Mouse (Mus musculus): Measurements from ENCODE around the gene Cep57l1.

Cep57l1 gene

DNA sequence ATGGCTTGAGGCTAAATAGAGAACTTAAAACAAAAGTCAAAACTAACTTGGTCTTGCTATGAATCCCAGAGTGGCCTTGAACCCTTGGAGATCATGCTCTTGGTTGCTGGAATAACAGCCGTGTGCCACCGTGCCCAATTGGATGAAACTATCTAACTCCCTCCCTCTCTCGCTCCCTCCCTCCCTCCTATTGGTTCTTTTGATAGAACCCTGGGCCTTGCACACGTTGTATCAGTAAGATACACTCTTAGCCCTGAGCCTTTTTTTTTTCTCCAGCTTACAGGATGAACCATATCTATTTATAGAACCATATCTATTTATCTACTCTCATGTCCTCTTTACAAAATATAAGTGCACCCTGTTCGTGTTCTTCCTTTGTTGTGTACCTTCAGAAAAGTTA lies 6.8 kb upstream of the Cep57l1 start:
- no peak for DNase-seq (ENCODE audit: low spot score in 2 of 2)

DNA sequence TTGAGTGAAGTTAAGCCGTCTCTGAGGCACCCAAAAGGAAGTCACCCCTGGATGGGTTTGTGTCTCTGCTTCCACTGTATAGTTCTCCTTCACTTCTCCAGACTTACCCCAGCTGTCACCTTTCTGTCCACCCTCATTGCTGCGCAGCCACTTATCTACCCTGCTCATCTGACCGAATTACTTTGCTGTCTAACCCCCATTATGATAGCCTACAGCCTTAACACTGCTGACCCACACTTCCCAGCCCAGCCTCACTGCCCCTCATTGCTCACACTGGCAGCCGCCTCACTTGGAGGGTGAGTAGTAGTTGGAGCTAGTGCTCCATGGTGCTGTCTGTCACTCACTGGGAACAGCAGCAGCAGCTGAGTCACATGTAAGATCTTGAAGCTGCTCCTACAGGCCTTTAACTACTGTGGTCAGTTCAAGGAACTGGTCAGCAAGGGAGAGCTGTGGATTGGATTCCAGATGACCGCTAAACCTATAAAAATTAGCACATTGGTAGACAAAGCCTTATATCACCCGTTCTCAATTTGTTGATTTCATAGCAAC lies 4.7 kb upstream of the Cep57l1 start:
- DNase-seq (ENCODE audit: low spot score in 2 of 2): no peak

DNA sequence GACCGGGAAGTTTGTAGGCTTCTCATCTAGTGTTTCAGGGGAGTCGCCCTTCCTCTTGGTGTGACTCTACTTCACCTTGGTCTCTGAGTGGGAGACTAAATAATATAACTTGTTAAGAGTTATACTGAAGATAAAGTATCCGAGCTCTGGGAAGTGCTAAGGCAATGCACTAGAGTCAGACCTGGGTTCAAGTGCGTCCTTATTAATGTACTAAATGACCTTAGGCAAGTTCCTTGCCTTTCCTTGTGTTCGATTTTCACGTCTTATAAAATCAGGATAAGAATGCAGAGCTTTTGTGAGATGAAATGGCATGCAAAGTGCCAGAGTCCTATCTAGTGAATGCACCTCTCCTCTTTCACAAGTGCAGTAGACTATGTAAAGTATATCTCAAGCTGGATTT lies 2.9 kb upstream of the Cep57l1 start:
- DNase-seq (ENCODE audit: low spot score in 2 of 2): no peak

DNA sequence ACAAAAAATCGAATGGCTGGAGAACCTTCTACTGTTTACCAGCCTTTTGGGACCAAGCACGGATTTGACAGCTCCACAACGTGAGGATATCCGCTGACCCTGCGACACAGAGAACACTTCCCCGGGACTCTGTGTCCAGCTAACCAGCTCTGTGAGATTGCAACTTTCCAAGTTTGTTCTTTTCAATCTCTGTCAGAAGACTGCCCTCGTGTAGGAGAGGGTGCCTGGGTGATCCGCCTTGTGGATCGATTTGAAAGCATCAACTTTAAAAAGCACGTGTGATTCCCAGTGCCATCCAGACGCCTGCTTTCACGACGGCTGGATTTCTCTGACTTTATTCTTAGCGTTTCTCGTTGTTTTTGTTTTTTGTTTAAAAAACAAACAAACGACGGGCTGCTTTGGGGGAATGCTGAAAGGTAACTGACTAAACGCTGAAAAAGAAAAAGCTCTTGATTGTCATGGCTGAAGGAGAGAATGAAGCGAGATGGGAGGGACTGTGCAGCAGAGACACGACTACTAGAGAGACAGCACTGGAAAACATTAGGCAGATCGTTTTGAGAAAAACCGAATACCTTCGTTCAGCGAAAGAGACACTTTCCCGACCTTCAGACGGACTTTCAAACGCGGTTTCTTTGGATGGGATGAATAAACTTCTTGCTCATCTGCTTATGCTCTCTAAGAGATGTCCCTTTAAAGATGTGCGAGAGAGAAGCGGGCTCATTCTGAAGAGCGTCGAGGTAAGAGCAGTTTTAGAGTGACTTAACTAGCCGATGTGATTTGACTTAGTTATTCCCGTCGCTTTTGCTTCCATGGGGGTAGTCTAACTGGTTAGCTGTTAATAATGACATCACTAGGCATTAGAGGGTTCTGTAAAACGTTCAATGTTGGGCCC lies 1.1 kb upstream of the Cep57l1 start:
- DNase-seq (ENCODE audit: low spot score in 2 of 2): no peak

DNA sequence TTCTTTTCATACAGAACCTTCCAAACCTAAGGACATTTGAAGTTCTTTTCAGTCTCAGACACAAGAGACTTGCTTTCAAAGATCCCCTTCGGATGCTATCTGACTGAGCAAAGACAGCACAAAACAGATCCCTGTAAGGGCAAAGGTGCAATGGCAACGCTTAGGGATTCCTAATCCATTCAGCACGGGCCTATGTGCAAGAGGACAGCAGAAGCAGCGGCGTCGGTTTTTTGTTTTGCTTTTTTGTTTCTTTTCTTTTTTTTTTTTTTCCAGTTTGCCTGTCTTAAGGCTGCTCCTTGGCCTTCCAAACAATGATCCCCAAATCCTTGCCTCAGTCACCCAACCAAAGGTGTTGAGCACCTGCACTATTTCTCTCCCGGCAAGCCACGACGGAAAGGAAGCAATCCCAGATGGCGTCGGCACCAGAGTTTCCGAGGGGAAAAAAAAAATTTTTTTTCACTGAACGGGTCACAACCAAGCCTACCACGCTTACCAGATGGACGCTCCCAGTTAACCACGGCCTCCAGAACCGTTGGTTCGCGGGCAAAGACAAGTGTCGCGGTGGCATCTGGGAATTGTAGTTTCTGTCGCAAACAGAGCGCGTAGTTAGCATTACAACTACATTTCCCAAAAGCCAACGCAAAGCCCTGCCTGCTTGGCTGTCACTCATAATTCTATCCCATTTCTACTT lies 446 bp downstream of the Cep57l1 start:
- DNase-seq (ENCODE audit: low spot score in 2 of 2): no peak

DNA sequence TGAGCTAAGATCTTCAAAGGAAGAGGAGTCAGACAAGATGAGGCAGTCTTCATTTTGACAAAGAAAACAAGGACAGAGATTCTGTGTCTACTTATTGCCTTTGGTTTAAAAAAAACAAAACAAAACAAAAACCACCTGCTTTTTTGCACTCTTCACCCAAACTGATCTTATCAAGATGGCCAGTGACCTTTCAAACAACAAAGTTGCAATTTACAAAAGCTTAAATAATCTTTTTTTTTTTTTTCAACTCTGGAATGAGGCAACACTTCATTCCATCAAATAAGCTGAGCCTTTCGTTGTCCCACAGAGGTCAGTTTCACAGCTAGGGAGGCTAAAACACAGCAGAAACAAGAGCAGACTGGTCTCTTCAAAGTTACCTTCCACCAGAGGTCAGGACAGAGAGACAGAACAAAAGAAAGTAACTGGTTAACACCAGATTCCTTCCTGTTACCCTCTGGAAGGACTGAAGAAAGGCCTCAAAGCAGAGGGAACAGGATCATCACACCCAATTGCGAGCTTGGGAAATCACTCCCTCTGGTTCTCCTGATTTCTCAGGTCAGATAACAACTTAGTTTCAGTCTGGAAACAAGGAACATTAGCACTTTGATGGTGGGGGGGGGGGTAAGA lies 3.8 kb downstream of the Cep57l1 start:
- DNase-seq (ENCODE audit: low spot score in 2 of 2): no peak

DNA sequence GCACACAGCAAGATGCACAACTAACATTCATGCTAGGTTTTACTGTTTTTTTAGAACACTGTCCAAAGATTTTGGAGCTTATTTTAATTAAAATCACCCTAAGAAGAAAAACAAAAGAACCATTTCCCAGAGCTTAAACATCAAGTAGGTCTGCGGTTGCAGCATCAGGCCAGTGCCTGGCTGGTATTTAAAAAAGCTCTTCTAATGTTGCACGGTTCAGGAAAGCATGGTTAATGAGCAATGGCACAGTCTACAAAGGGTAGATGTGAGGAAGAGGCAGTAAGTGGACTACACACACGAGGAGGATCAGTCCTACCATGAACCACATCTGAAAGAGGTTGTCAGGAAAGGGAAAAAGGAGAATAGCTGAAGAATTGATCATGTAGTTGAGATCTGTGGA lies 5.0 kb downstream of the Cep57l1 start:
- DNase-seq (ENCODE audit: low spot score in 2 of 2): no peak

DNA sequence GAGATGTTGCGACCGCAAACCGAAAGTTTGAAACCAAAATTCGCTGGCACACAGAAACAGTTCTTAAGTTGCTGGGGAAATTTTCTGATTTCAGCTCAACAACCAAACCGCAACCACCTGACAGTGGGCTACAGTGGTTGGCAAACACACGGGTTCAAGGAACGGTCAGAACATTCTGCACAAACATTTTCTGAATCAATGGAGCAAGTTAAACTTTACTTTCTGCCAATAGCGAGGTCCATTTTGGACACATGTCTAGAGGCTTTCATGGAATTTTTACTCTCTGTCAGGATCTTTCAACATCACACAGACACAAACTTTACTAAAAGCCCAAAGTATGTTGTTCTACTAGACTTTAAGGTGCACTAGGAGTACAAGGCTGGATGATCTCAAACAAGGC lies 6.2 kb downstream of the Cep57l1 start:
- no peak for DNase-seq (ENCODE audit: low spot score in 2 of 2)

DNA sequence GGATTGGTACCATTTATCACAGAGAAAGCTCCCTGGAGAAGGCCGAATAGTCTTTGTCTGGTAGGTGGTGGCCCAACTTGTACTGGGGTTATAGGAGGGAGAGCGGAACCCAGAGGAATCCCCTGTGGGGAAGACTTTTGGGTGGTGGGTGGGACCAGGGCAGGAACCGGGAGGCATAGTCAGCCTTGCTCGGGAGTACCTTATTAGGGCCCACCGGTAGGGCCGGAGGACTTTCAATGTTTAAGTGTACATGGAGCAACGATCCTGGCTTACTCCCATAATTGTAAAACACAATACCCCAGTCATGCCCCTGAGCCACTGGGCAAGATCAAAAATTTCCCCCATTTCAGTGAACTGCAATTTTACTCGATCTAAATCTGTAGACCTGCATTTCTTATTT lies 12.4 kb downstream of the Cep57l1 start:
- no peak for DNase-seq (ENCODE audit: low spot score in 2 of 2)

DNA sequence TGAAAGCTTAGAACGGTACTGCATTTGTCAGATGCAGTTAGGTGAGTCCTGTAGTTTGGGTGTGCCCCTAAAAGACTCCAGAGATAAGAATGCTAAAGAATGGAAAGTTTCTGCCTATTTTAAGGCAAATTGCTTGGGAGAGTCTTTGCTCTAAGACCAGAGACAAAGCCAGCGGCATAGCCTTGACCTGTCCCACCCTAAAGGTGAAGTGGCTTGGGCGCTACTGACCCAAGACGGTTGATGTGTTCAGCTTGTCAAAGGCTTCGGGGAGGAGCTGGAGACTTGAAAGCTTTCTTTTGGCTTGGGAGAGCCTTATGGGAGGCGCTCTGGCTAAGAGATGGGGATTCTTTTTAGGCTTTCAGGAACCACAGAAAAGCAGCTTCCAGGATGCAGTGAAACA lies 17.3 kb downstream of the Cep57l1 start:
- DNase-seq (ENCODE audit: low spot score in 2 of 2): no peak

DNA sequence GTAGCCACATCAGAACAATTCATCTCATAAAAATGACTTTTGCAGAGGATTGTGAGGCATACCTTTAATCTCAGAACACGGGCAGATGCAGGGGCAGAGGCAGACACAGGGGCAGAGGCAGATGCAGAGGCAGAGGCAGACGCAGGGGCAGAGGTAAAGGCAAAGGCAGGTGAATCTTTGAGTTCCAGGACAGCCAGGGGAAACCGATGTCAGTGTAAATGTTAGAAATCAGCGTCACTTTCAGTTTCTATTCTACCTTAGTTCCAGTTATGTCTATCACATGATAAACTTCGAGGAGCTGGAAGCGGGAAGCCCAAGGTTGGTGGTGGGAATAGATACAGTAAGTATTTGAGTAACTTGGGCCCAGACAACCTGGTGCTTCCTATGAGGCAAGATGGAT lies 42.4 kb downstream of the Cep57l1 start:
- DNase-seq (ENCODE audit: low spot score in 2 of 2): no peak

DNA sequence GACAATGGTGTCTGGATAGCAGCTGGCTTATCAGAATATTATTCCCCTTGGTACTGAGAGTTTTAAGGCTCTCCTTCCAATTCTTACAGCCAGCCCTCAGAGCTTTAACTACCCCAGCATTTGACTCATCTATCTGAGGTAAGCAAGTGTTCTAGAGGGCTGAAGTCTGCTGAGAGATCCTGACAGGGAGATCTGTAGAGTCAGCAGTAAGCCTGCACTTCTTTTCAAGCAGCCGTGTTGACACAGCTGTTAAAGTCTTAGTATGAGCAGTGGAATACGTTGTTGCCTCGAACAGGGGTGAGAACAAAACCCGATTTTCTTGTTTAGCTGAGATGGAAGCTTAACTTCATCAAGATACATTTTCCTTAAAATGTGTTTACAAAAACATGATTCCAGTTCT lies 43.4 kb downstream of the Cep57l1 start:
- no peak for DNase-seq (ENCODE audit: low spot score in 2 of 2)

DNA sequence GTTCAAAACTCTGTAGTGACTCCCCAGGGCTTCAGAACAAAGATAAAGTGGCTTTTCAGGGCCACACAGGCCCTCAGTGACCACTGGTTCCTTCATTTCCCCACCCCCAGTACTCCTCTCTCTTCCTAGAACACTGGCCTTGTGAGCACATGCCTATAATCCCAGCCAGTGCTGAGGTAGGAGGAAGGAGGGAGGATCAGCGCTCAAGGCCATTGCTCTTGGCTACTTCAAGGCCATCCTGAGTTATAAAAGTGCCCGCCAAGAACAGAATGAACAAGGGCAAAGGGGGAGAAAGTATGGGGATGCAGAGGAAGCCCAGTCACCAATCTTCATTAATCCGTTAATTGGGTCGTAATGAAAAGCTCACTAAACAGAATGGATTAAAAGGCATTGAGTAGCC lies 44.1 kb downstream of the Cep57l1 start:
- DNase-seq (ENCODE audit: low spot score in 2 of 2): no peak

DNA sequence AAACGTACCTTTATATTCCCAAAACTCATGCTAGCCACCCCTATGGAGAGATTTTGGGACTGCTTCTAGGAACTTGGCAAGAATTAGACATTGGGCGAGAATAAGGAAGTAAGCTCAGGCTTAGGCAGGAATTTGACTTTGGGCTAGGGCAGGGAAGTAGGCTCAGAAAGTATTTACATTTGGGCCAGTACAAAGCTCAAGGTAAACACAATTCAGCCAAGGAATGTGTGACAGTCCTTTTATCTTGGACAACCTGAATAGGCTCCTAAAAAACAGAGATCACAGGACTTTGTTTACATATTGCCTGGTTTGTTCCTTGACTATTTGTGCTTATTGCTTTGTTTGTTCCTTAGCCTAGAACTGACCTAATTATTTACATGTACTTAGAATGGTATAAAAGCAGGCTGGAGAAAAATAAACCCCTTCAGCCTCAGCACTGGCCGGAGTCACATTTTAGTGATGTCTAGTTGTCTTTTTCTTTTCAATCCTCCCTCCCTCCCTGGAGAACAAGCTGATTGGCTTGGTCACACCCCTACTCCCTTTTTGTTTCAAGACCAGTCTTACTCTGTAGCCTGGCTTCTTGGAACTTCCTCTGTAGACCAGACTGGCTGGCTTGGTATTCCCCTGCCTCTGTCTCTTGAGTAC lies 45.8 kb downstream of the Cep57l1 start:
- DNase-seq (ENCODE audit: low spot score in 2 of 2): no peak

DNA sequence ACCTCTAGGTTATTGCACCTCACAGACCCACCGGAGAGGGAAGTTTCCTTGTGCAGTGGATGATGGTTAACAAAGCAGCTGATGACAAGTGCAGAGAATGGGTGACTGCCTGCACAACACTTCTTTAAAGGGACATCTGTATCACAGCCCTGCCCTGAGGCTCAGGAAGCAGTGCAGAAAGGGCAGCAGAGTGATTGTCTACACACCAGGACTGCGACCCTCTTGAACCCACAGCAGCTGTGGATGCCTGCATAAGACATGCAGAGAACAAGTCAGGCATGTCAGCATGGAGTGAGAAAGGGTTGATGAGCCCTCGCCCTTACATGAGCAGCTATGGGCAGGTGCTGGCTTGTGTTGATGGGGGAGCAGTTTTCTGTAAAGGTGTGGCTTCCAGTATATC lies 48.8 kb downstream of the Cep57l1 start:
- no peak for DNase-seq (ENCODE audit: low spot score in 2 of 2)

DNA sequence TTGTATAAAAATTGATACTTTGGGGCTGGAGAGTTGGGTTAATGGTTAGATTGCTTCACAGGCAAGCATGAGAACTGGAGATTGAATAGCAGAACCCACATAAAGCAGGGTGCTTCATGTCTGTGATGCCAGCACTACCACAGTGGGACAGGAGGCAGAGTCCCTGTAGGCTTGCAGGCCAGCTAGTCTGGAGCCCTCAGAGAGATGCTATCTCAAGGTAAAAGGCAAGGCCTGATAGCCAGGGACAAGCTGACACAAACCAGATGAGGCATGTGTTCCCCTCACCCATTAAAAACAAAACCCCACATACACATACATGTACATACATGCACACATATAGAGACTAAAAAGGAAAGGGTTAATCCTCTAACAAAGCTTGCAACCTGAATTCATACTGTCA lies 51.6 kb downstream of the Cep57l1 start:
- no peak for DNase-seq (ENCODE audit: low spot score in 2 of 2)

DNA sequence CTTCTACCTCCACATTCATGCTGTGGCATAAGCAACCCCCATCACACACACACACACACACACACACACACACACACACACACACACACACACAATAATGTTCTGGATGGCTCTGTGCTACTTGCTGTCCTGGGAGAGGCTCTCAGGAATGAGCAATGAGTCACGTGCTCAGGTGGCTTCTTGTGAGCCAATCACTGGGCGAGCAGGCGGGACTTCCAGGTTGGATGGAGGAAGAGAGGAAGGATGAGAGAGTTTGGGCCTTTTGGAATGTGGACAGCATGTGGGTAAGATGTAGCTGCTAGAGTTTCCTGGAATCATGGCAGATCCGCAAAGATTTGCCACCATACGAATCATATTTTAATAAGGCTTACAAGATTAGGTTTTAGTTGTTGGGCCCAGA lies 52.4 kb downstream of the Cep57l1 start:
- no peak for DNase-seq (ENCODE audit: low spot score in 2 of 2)

DNA sequence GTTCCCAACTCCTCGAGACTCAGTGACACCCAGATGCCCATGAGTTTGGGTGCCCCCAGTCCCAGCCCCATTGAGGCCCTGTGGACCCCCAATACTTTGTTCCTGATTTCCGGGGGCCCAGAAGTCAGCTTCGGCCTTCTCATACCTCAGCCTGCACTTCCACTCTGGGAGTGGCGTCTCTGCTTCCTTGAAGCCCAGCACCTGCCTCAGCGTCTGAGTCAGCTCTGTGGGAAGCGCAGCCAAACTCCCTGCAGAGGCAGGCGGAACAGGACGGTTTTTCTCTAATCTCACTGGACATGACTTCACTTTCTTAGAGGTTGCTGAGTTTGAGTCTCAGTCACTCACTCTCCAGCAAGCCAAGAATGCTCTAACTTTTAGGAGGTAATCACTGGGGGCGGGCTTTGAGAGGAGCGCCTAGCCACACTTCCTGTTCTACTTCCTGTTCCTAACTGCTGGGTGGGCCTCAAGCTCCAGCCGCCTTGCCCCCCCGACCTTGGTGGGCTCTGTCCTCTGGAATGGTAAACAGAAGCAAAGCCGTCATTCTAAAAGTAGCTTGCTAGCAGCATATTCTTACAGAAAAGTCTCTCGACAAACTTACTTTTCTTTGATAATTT lies 57.7 kb downstream of the Cep57l1 start:
- peak in 1 of 2 experiments; percentile 13 for DNase-seq (ENCODE audit: low spot score in 2 of 2)

DNA sequence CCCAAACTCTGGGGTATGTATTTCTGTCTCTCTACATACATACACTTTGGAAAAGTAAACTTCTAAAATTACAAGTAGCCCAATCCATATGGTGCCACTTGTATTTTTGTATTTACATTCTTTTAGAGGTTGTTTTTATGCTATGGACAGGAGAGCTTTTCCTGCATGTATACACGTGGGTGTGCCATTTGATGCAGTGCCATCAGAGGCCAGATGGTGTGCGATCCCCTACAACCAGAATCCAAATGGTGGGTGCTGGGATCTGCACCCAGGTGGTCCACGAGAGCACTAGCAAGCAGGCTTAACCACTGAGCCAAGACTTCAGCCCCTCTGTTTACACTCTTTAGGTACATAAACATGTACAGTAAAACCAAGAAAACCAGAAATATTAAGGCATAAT lies 60.4 kb downstream of the Cep57l1 start:
- no peak for DNase-seq (ENCODE audit: low spot score in 2 of 2)

DNA sequence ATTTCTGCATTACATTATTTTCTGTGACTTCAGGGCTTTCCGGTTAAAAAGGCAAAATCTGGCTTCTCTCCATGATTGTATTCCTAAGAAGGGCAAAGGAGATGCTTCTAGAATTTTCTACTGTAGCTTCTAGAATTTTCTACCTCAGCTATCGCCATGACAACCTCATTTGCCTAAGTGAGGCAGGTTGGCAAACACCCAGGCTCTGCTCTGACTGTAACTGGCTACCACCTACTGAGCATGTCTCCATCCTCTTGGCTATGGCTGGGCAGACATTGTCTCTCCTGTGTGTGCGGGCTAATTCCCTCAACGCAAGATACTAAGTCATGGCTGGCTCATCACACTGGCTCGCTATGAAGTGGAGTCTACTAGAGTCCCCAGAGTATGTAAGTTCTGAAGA lies 63.1 kb downstream of the Cep57l1 start:
- DNase-seq (ENCODE audit: low spot score in 2 of 2): no peak

DNA sequence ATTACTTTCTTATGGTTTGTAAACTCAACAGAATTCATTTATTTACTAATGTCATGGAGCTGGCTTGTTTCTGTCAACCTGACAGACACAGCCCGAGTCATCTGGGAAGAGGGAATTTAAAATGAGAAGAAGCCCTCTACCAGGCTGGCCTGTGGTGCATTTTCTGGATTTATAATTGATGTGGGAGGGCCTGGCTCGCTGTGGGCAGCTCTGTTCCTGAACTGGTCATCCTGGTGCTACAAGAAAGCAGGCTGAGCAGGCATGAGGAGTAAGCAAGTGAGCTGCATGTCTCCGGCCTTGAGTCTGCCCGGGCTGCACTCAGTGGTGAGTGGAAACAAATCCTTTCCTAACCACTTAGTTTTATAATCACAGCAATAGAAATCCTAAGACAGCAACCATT lies 65.7 kb downstream of the Cep57l1 start:
- no peak for DNase-seq (ENCODE audit: low spot score in 2 of 2)

DNA sequence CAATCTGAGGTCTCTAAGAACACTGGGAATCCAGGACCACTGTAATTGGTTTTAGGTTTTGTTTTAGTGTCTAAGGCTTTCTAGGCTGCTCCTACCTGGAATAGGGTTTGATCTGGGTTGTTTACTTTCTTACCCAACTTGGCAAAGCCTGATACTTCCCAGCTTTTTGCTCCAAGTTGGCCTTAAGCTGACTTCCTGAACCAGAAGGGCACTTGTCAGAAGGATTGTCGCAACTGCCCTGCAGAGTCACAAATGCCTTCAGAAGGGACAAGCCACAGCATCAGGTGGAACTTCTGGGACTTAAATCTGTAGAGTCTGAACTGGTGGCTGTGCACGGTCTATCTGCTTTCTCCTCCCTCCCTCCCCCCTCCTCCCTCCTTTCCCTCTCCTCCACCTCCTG lies 69.5 kb downstream of the Cep57l1 start:
- no peak for DNase-seq (ENCODE audit: low spot score in 2 of 2)
